ENCODE assay signal across 16 mouse cellular contexts in the genomic region with DNA sequence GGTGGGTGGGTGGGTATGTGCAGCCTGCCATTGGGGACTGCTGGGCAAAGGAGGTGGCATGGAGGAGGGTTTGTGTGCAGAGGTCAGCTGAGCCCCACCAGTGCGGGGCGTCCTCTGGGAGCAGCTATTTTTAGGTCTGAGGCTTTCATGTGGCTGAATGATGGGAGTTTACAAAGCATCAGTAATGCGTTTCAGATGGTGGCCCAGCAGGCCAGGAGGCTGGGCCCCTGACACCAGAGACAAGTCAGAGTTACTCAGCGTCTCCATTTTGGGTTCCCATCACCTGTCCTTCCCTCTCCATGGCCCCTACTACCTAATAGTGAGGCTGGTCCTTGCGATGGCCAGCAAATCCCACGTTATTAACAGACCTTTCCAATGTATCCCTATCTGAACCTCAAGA. TPM values are rescaled to one million over a fixed set of nuclear protein-coding genes. Genes with fewer than 3 reads are reported as not detected.
DNase-seq lines count a peak whose midpoint lies in the region; ATAC-seq and TF ChIP-seq lines count a peak whose summit lies in the region.
"Had no signal": no experiment of that assay in that cellular context is flagged by ENCODE, and none has a peak within 500 bp of the region (broad histone marks: within the 10 kb centered on the region; RNA-seq: fewer than 3 reads in every experiment).

No protein-coding gene starts in this region.

- no peak overlapping the region for H3K9ac ChIP-seq in hindbrain, postnatal 0 days (replicated peaks; ENCODE audit: low read length)
- no peak overlapping the region for H3K9ac ChIP-seq in hindbrain, embryonic 13.5 days
- no peak overlapping the region for H3K9ac ChIP-seq in embryonic facial prominence, embryonic 12.5 days
- no peak overlapping the region for H3K9ac ChIP-seq in stomach, postnatal 0 days (ENCODE audit: low read length)
- H3K9ac ChIP-seq in midbrain, embryonic 16.5 days (ENCODE audit: low read depth, low read length): no peak overlapping the region
- H3K9ac ChIP-seq: forebrain, postnatal 0 days; neural tube, embryonic 13.5 days had no signal

- no peaks in the 10 kb centered on the region for H3K27me3 ChIP-seq in hindbrain, postnatal 0 days (ENCODE audit: insufficient read depth, low read length)
- H3K27me3 ChIP-seq in hindbrain, embryonic 13.5 days: no peaks in the 10 kb centered on the region
- H3K27me3 ChIP-seq in thymus, adult 2 months (ENCODE audit: control insufficient read depth, insufficient read depth, low read length): no peaks in the 10 kb centered on the region
- no peaks in the 10 kb centered on the region for H3K27me3 ChIP-seq in embryonic facial prominence, embryonic 12.5 days
- no peaks in the 10 kb centered on the region for H3K27me3 ChIP-seq in stomach, postnatal 0 days (ENCODE audit: control insufficient read depth, insufficient read depth, low read length)
- no peaks in the 10 kb centered on the region for H3K27me3 ChIP-seq in midbrain, embryonic 16.5 days (ENCODE audit: control insufficient read depth, insufficient read depth, low read depth, low read length)
- H3K27me3 ChIP-seq: neural tube, embryonic 13.5 days had no signal

- TF ChIP-seq POLR2A in thymus, adult 2 months (IDR thresholded peaks at IDR 0.05; ENCODE audit: control insufficient read depth, extremely low read depth, insufficient read depth, low read length, poor library complexity): no peak

- no peak for TF ChIP-seq CTCF in hindbrain, postnatal 0 days (IDR thresholded peaks at IDR 0.05; ENCODE audit: low read depth)
- no peak for TF ChIP-seq CTCF in thymus, adult 2 months (IDR thresholded peaks at IDR 0.05; ENCODE audit: borderline replicate concordance, control insufficient read depth, extremely low read depth, insufficient read depth, low read length, poor library complexity)
- TF ChIP-seq CTCF in stomach, postnatal 0 days (IDR thresholded peaks at IDR 0.05; ENCODE audit: low read depth): no peak

- no peak overlapping the region for H3K4me2 ChIP-seq in hindbrain, postnatal 0 days (ENCODE audit: low read depth, low read length)
- H3K4me2 ChIP-seq in hindbrain, embryonic 13.5 days: no peak overlapping the region
- no peak overlapping the region for H3K4me2 ChIP-seq in embryonic facial prominence, embryonic 12.5 days (replicated peaks)
- no peak overlapping the region for H3K4me2 ChIP-seq in stomach, postnatal 0 days (replicated peaks; ENCODE audit: low read depth)
- H3K4me2 ChIP-seq in midbrain, embryonic 16.5 days (ENCODE audit: low read length): no peak overlapping the region
- H3K4me2 ChIP-seq: neural tube, embryonic 13.5 days had no signal

- TF ChIP-seq EP300 in stomach, postnatal 0 days (optimal IDR thresholded peaks at IDR 0.05): no peak

- DNase-seq in hindbrain, postnatal 0 days (ENCODE audit: low spot score): no peak
- no peak for DNase-seq in thymus, adult 2 months
- no peak for DNase-seq in thymus, postnatal 10 days (ENCODE audit: low spot score in 2 of 2)
- no peak for DNase-seq in stomach, postnatal 0 days (ENCODE audit: low spot score)
- DNase-seq: cerebellum, adult 11 months; forebrain, postnatal 0 days had no signal

- H3K4me1 ChIP-seq in hindbrain, postnatal 0 days (ENCODE audit: insufficient read depth, low read length): peaks cover 10% of the 10 kb centered on the region
- peaks cover 18% of the 10 kb centered on the region for H3K4me1 ChIP-seq in hindbrain, embryonic 13.5 days (replicated peaks)
- H3K4me1 ChIP-seq in thymus, adult 2 months (replicated peaks; ENCODE audit: control insufficient read depth, insufficient read depth, low read length): peaks cover 64% of the 10 kb centered on the region
- peaks cover 30% of the 10 kb centered on the region for H3K4me1 ChIP-seq in embryonic facial prominence, embryonic 12.5 days
- 0 out of 2 replicates have a peak, but pooled peaks cover 3% of the 10 kb centered on the region for H3K4me1 ChIP-seq in stomach, postnatal 0 days (replicated peaks; ENCODE audit: control insufficient read depth, insufficient read depth)
- H3K4me1 ChIP-seq in midbrain, embryonic 16.5 days (ENCODE audit: control insufficient read depth, insufficient read depth, low read length): no peaks in the 10 kb centered on the region

- H3K36me3 ChIP-seq in hindbrain, postnatal 0 days (ENCODE audit: insufficient read depth, low read length): no peaks in the 10 kb centered on the region
- H3K36me3 ChIP-seq in hindbrain, embryonic 13.5 days: no peaks in the 10 kb centered on the region
- peaks cover 96% of the 10 kb centered on the region for H3K36me3 ChIP-seq in thymus, adult 2 months (ENCODE audit: control insufficient read depth, insufficient read depth, low read length)
- no peaks in the 10 kb centered on the region for H3K36me3 ChIP-seq in embryonic facial prominence, embryonic 12.5 days
- no peaks in the 10 kb centered on the region for H3K36me3 ChIP-seq in stomach, postnatal 0 days (ENCODE audit: control insufficient read depth, insufficient read depth, low read length)
- no peaks in the 10 kb centered on the region for H3K36me3 ChIP-seq in midbrain, embryonic 16.5 days (ENCODE audit: control insufficient read depth, insufficient read depth, low read length)
- H3K36me3 ChIP-seq: neural tube, embryonic 13.5 days had no signal

- ATAC-seq in hindbrain, postnatal 0 days: no peak
- no peak for ATAC-seq in hindbrain, embryonic 13.5 days (ENCODE audit: low FRiP score)
- no peak for ATAC-seq in embryonic facial prominence, embryonic 12.5 days (ENCODE audit: insufficient number of reproducible peaks, insufficient read depth, low FRiP score, low TSS enrichment)
- ATAC-seq in stomach, postnatal 0 days (ENCODE audit: low FRiP score, low TSS enrichment): no peak
- no peak for ATAC-seq in midbrain, embryonic 16.5 days
- ATAC-seq in frontal cortex, adult (ENCODE audit: low TSS enrichment): no peak
- ATAC-seq: forebrain, postnatal 0 days; inflammation-experienced regulatory T-cells, adult 6 months had no signal

- WGBS in hindbrain, postnatal 0 days: 62% methylated on average over 6 of the region's 6 CpGs
- WGBS in hindbrain, embryonic 13.5 days: 77% methylated on average over 6 of the region's 6 CpGs
- WGBS in thymus, adult 2 months: 36% methylated on average over 6 of the region's 6 CpGs
- 43% methylated on average over 6 of the region's 6 CpGs for WGBS in embryonic facial prominence, embryonic 12.5 days
- 55% methylated on average over 6 of the region's 6 CpGs for WGBS in stomach, postnatal 0 days
- 77% methylated on average over 6 of the region's 6 CpGs for whole genome bisulfite sequencing in midbrain, embryonic 16.5 days

- no peak overlapping the region for H3K4me3 ChIP-seq in hindbrain, postnatal 0 days (ENCODE audit: low read length)
- no peak overlapping the region for H3K4me3 ChIP-seq in hindbrain, embryonic 13.5 days
- peak overlapping the region; percentile 90 for H3K4me3 ChIP-seq in thymus, adult 2 months (ENCODE audit: control insufficient read depth, insufficient read depth, low read length)
- H3K4me3 ChIP-seq in embryonic facial prominence, embryonic 12.5 days: no peak overlapping the region
- H3K4me3 ChIP-seq in stomach, postnatal 0 days (ENCODE audit: low read depth, low read length): no peak overlapping the region
- no peak overlapping the region for H3K4me3 ChIP-seq in midbrain, embryonic 16.5 days (ENCODE audit: low read depth, low read length)
- H3K4me3 ChIP-seq: megakaryocyte, embryonic 14.5 days; neural tube, embryonic 13.5 days had no signal

- H3K27ac ChIP-seq in hindbrain, postnatal 0 days: 0 out of 2 replicates have a peak overlapping the region, but pooled peaks have one; percentile 26
- no peak overlapping the region for H3K27ac ChIP-seq in hindbrain, embryonic 13.5 days
- H3K27ac ChIP-seq in thymus, adult 2 months (ENCODE audit: control insufficient read depth, insufficient read depth, low read length): peak overlapping the region; percentile 96
- H3K27ac ChIP-seq in embryonic facial prominence, embryonic 12.5 days: 0 out of 2 replicates have a peak overlapping the region, but pooled peaks have one; percentile 63
- H3K27ac ChIP-seq in stomach, postnatal 0 days (replicated peaks): peak overlapping the region; percentile 13; the same call in 1 of the 2 replicates
- H3K27ac ChIP-seq in midbrain, embryonic 16.5 days (ENCODE audit: low read length): no peak overlapping the region
- H3K27ac ChIP-seq: neural tube, embryonic 13.5 days had no signal

- H3K9me3 ChIP-seq in hindbrain, postnatal 0 days (ENCODE audit: low read length): no peaks in the 10 kb centered on the region
- no peaks in the 10 kb centered on the region for H3K9me3 ChIP-seq in hindbrain, embryonic 13.5 days
- no peaks in the 10 kb centered on the region for H3K9me3 ChIP-seq in embryonic facial prominence, embryonic 12.5 days
- no peaks in the 10 kb centered on the region for H3K9me3 ChIP-seq in stomach, postnatal 0 days (ENCODE audit: control insufficient read depth, low read length)
- no peaks in the 10 kb centered on the region for H3K9me3 ChIP-seq in midbrain, embryonic 16.5 days (replicated peaks; ENCODE audit: control insufficient read depth, low read length, poor library complexity, severe bottlenecking)
- H3K9me3 ChIP-seq: megakaryocyte, embryonic 14.5 days; neural tube, embryonic 13.5 days had no signal

RNA-seq across cellular contexts. Expression of a gene that starts 10.2 kb away (rescaled TPM):
- 2.2 and 3.3 TPM in 2 replicates for total RNA-seq in hindbrain, postnatal 0 days (2014; rRNA removed)
- polyA plus RNA-seq in hindbrain, postnatal 0 days (2015; fragmentation: Nextera tagmentation; extraction: Ambion mirVana): 3.3 and 4.3 TPM in 2 replicates
- 3.2 and 4.7 TPM in 2 replicates for polyA plus RNA-seq in hindbrain, embryonic 13.5 days (2015; fragmentation: Nextera tagmentation; extraction: Ambion mirVana)
- polyA plus RNA-seq in thymus, adult 2 months (2012; rRNA removed): 2,910 and 3,273 TPM in 2 replicates
- 6.9 and 8.8 TPM in 2 replicates for polyA plus RNA-seq in embryonic facial prominence, embryonic 12.5 days (2016; fragmentation: Nextera tagmentation; extraction: Ambion mirVana)
- 3.6 and 3.7 TPM in 2 replicates for polyA plus RNA-seq in stomach, postnatal 0 days (2015; fragmentation: Nextera tagmentation; extraction: Ambion mirVana)
- 2.3 and 3.2 TPM in 2 replicates for polyA plus RNA-seq in midbrain, embryonic 16.5 days (2015; fragmentation: Nextera tagmentation; extraction: Ambion mirVana)

RNA-seq across cellular contexts. Expression of a gene that starts 40.8 kb away (rescaled TPM):
- 320 and 370 TPM in 2 replicates for total RNA-seq in hindbrain, postnatal 0 days (2014; rRNA removed)
- polyA plus RNA-seq in hindbrain, postnatal 0 days (2015; fragmentation: Nextera tagmentation; extraction: Ambion mirVana): 1,108 and 1,162 TPM in 2 replicates
- 1,097 and 1,103 TPM in 2 replicates for polyA plus RNA-seq in hindbrain, embryonic 13.5 days (2015; fragmentation: Nextera tagmentation; extraction: Ambion mirVana)
- polyA plus RNA-seq in thymus, adult 2 months (2012; rRNA removed): 35.1 and 35.9 TPM in 2 replicates
- polyA plus RNA-seq in embryonic facial prominence, embryonic 12.5 days (2016; fragmentation: Nextera tagmentation; extraction: Ambion mirVana): 937 and 939 TPM in 2 replicates
- 530 and 542 TPM in 2 replicates for polyA plus RNA-seq in stomach, postnatal 0 days (2015; fragmentation: Nextera tagmentation; extraction: Ambion mirVana)
- 1,072 and 1,120 TPM in 2 replicates for polyA plus RNA-seq in midbrain, embryonic 16.5 days (2015; fragmentation: Nextera tagmentation; extraction: Ambion mirVana)

RNA-seq across cellular contexts. Expression of a gene that starts 58.8 kb away (rescaled TPM):
- total RNA-seq in hindbrain, postnatal 0 days (2014; rRNA removed): not detected in 2 replicates
- polyA plus RNA-seq in hindbrain, postnatal 0 days (2015; fragmentation: Nextera tagmentation; extraction: Ambion mirVana): not detected in 2 replicates
- not detected in 2 replicates for polyA plus RNA-seq in hindbrain, embryonic 13.5 days (2015; fragmentation: Nextera tagmentation; extraction: Ambion mirVana)
- polyA plus RNA-seq in thymus, adult 2 months (2012; rRNA removed): 0.15 TPM in 1 of 2 replicates, not detected in the other
- not detected in 2 replicates for polyA plus RNA-seq in embryonic facial prominence, embryonic 12.5 days (2016; fragmentation: Nextera tagmentation; extraction: Ambion mirVana)
- not detected in 2 replicates for polyA plus RNA-seq in stomach, postnatal 0 days (2015; fragmentation: Nextera tagmentation; extraction: Ambion mirVana)
- polyA plus RNA-seq in midbrain, embryonic 16.5 days (2015; fragmentation: Nextera tagmentation; extraction: Ambion mirVana): not detected in 2 replicates
- total RNA-seq: adrenal gland, postnatal 4 days; forebrain, postnatal 0 days; heart, adult 8-10 months had no signal
- polyA plus RNA-seq: forebrain, postnatal 0 days; inflammation-experienced regulatory T-cells, adult 6 months; liver, adult 2 months; neural tube, embryonic 13.5 days had no signal

Comparison
In these comparisons a context has a peak if more than half of its experiments do, and no peak if none do; other contexts are left out.
1. H3K27ac ChIP-seq: peak in hindbrain, postnatal 0 days (single experiment), thymus, adult 2 months (single experiment), embryonic facial prominence, embryonic 12.5 days (single experiment) and stomach, postnatal 0 days (single experiment); none in hindbrain, embryonic 13.5 days (single experiment) and midbrain, embryonic 16.5 days (single experiment).
2. RNA of a gene that starts 10.2 kb away (polyA plus RNA-seq): 2,910 to 3,273 TPM in thymus, adult 2 months; 6.9 to 8.8 TPM in embryonic facial prominence, embryonic 12.5 days, 3.2 to 4.7 TPM in hindbrain, embryonic 13.5 days, 3.3 to 4.3 TPM in hindbrain, postnatal 0 days, 3.6 to 3.7 TPM in stomach, postnatal 0 days and 2.3 to 3.2 TPM in midbrain, embryonic 16.5 days; every median in the first group is over 100 times any median in the second.
3. RNA of a gene that starts 40.8 kb away (polyA plus RNA-seq): 1,072 to 1,120 TPM in midbrain, embryonic 16.5 days, 1,108 to 1,162 TPM in hindbrain, postnatal 0 days, 1,097 to 1,103 TPM in hindbrain, embryonic 13.5 days, 937 to 939 TPM in embryonic facial prominence, embryonic 12.5 days and 530 to 542 TPM in stomach, postnatal 0 days; 35.1 to 35.9 TPM in thymus, adult 2 months; every median in the first group is over 10 times any median in the second.